Mouse (Mus musculus): ENCODE results near the gene Sult6b1. TPM values are rescaled to one million over a fixed set of nuclear protein-coding genes. Genes with fewer than 3 reads are reported as not detected.

Sult6b1 gene
- polyA plus RNA-seq (2012; rRNA removed): not detected in 2 replicates

DNA sequence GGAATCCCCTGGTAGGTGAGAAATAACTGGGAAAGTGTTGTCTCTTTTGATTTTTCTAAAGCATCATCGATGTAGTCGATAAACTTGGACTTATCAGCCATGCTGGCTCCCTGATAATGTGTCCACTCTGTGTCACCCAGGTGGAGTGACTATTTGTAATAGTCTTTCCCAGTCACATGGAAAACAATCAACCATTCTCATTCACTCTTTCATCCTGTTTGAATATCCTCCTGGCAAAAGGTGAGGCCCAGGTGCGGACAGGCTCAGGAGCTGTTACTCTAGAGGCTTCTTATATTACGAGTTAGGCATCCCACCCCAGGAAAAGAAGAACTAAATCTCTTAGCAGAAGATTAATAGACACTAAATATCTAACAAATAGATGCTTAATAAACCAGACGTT is at the start of gene Sult6b1:
TSS of gene Sult6b1 (minus strand) at position 101 of the 400 bp plus-strand sequence.

DNA sequence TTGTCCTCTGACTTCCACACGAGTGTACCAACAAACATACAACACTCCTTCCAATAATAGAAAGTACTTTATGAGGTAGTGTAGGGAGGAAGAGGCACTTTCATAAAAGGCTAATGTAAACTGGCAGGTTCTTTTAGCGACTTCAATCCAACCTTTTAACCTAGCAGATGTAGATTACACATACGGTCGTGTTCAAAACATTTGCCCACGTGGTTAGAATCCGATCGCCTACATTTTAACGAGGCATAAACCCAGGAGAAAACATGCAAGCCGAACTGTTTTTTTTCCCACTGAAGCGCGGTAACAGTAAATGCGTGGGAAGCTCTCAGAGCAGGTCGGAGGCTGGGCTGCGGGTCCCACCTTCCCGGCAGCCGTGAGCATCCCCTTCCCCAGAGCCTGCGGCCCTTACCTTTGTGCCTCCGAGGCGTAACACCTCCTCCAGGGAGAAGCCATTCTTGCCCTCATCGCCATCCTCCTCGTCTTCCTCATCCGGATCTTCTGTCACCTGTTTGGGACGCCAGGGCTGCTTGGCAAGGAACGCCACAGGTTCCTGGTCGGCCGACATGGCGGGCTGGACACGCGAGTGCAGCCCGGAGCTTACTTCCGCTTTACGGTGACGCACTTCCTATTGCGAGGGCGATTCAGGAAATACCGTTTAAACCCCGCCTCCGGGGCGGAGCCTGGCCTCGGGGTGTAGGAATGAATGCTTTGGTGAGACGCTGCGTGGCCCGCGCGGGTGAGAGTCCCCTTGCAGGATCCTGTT is 29.9 kb upstream of the Sult6b1 start, which contains the start of the genes Cebpz and Ndufaf7:
TSS of gene Cebpz (minus strand) at position 601 of the 763 bp plus-strand sequence.
TSS of gene Ndufaf7 (plus strand) at position 671 of the 763 bp plus-strand sequence.

GRCm38 (mm10) chr17:78916369-78916813 is 9.6 kb upstream of the Sult6b1 start, which contains the start of gene Cebpzos:
TSS of gene Cebpzos (plus strand) at chr17:78916500.

DNA sequence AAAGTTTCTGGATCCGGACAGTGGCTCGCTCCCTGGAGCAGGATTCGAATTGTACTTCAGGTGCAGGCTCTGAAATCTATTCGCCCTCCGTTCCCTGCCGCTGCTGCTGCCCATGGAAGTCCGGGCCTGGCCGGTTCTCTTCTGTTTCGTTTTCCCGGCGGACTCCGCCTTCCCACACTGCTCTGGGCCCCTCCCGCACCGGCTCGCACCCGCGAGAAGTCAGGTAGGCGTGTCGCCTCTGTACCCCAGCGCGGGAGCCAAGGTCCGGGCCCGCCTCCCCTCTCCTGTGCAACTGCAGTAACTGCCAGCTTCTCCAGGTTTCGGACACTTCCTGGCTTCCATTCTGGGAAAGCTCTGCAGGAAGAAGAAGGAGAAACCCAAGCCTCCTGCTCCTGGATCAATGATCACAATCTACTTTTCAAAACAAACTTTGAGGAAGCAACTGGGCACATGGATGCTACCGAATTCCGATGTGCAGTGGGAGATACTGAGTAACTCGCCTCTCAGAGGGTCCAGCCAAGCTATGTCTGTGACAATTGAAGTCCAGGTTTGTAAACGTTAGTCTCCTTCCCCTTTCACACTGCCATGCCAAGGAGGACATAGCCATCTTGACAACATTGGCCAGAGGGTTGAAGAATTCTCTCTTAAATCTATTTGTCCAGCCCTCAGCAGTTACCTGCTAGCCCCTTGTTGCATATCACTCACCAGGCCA is 24.2 kb downstream of the Sult6b1 start, which contains the start of gene Eif2ak2:
TSS of gene Eif2ak2 (minus strand) at position 173 of the 712 bp plus-strand sequence.

DNA sequence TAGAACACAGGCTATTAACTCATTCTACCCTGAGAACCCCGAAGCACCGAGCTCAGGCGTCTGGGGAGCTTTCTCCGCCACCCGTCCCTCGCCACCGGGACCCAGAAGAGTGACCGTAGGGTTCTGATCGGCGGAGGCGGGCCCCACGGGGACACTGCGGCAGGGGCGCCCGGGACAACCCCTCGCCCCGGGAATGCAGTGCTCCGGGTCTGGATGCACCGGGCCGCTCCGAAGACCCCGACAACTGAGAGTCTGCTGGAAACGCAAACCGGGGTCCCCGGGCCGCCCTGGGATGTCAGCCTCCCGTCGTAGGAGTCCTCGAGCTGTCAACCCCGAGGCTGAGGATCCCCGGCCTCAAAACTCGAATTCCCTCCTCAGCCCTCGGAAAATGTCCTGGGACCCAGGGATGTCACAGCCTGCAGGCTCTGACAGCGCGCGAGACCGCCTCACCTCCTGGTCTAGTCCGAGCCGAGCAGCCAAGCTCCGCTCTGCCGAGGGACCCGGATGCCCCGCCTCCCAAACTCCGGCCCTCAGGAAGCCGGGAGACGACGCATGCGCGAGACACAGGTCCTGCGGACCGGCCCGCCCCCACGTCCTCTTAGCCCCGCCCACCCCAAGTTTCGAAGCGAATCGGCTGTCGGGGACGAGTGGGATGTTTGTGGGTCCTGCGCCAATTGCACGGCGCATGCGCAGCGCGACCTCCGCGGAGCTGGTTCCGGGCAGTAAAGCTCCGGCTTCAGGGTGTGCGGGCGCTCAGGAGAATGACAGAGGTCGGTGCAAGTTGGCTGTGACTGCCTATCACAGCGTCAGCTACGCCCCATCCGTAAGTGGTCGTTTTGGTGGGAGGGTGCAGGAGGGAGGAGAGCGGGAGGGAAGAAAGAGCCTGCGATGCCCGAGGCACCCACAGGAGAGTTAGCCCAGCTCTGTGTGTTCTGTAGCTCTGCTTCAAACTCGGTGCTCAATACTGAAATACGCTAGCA is 71.6 kb downstream of the Sult6b1 start, which contains the start of the genes Heatr5b and Gpatch11:
TSS of gene Heatr5b (minus strand) at position 509 of the 980 bp plus-strand sequence.
TSS of gene Gpatch11 (plus strand) at position 712 of the 980 bp plus-strand sequence.

Other genes starting within 250 kb of the Sult6b1 start
- 3.3 and 3.7 TPM in 2 replicates for gene Strn, start 169.8 kb downstream of the Sult6b1 start, polyA plus RNA-seq (2012; rRNA removed)
- 5.8 and 6.4 TPM in 2 replicates for gene Heatr5b, start 71.6 kb downstream of the Sult6b1 start, polyA plus RNA-seq (2012; rRNA removed)
- gene Gpatch11, start 71.4 kb downstream of the Sult6b1 start, polyA plus RNA-seq (2012; rRNA removed): 6.8 and 7.4 TPM in 2 replicates
- 6.8 and 7.7 TPM in 2 replicates for gene Eif2ak2, start 24.4 kb downstream of the Sult6b1 start, polyA plus RNA-seq (2012; rRNA removed)
- gene Cebpzos, start 9.5 kb upstream of the Sult6b1 start, polyA plus RNA-seq (2012; rRNA removed): 18.0 and 18.1 TPM in 2 replicates
- gene Cebpz, start 30.1 kb upstream of the Sult6b1 start, polyA plus RNA-seq (2012; rRNA removed): 7.0 and 7.6 TPM in 2 replicates
- gene Ndufaf7, start 30.1 kb upstream of the Sult6b1 start, polyA plus RNA-seq (2012; rRNA removed): 10.2 and 11.4 TPM in 2 replicates
- 10.1 and 10.9 TPM in 2 replicates for gene Prkd3, start 113.8 kb upstream of the Sult6b1 start, polyA plus RNA-seq (2012; rRNA removed)
- 31.7 and 33.5 TPM in 2 replicates for gene Qpct, start 144.9 kb upstream of the Sult6b1 start, polyA plus RNA-seq (2012; rRNA removed)

All from liver, embryonic 18 days (tissue).